Mouse (Mus musculus) liver, embryonic 11.5 days (tissue): ENCODE results near the gene Yipf3. TPM values are rescaled to one million over a fixed set of nuclear protein-coding genes. Genes with fewer than 3 reads are reported as not detected.

Source experiments
- ATAC-seq: fragments of 200-750 bp; cut with Nextera tagmentation; replicated peaks from 2 replicates; pipeline ENCODE4 v1.8.0; 2017; ENCODE audit warnings: moderate number of reproducible peaks, mild to moderate bottlenecking, moderate TSS enrichment, moderate library complexity; ENCODE audit not compliant: low FRiP score
- DNase-seq: peaks from one replicate; pipeline ENCODE4 v3.0.0-alpha.2; 2017; ENCODE audit warnings: low spot score
- H3K27ac ChIP-seq: fragments of 300-500 bp; sonication (generic); 2 replicates; pipeline ENCODE4 v1.5.1; 2014; ENCODE audit warnings: mild to moderate bottlenecking, low read depth, low read length, control low read depth
- H3K27me3 ChIP-seq: fragments of 300-500 bp; sonication (generic); replicated peaks from 2 replicates; pipeline ENCODE4 v1.6.1; 2014; ENCODE audit warnings: low read length, mixed read lengths; ENCODE audit not compliant: control insufficient read depth, insufficient read depth
- H3K36me3 ChIP-seq: fragments of 300-500 bp; sonication (generic); 2 replicates; pipeline ENCODE4 v1.6.1; 2014; ENCODE audit warnings: mild to moderate bottlenecking, low read length, moderate library complexity, mixed read lengths; ENCODE audit not compliant: control insufficient read depth, insufficient read depth
- H3K4me1 ChIP-seq: fragments of 300-500 bp; sonication (generic); replicated peaks from 2 replicates; pipeline ENCODE4 v1.6.1; 2014; ENCODE audit warnings: low read length, mixed read lengths; ENCODE audit not compliant: control insufficient read depth, insufficient read depth
- H3K4me2 ChIP-seq: fragments of 300-500 bp; sonication (generic); 2 replicates; pipeline ENCODE4 v1.6.1; 2014; ENCODE audit warnings: mild to moderate bottlenecking, control low read depth, moderate library complexity
- H3K4me3 ChIP-seq: fragments of 300-500 bp; sonication (generic); 2 replicates; pipeline ENCODE4 v1.5.1; 2014; ENCODE audit warnings: low read depth, low read length, control low read depth
- H3K9ac ChIP-seq: fragments of 300-500 bp; sonication (generic); 2 replicates; pipeline ENCODE4 v1.6.1; 2014; ENCODE audit warnings: low read depth, low read length, control low read depth
- H3K9me3 ChIP-seq: fragments of 300-500 bp; sonication (generic); 2 replicates; pipeline ENCODE4 v1.6.1; 2016; ENCODE audit warnings: low read length, inconsistent platforms, mixed read lengths; ENCODE audit not compliant: control insufficient read depth
- WGBS: fragments of 180-500 bp; shearing (Covaris S2); extraction: QIAGEN DNeasy Blood & Tissue Kit; methylation state at CpG from one replicate; pipeline ENCODE4 v1.1.7; 2014; 5-methylcytosine and 5-hydroxymethylcytosine counted together
- polyA plus RNA-seq: library from polyadenylated mRNA; unstranded; fragments of >200 nt; fragmentation: Nextera tagmentation; extraction: Ambion mirVana; gene quantifications from 2 replicates; pipeline ENCODE4 v1.2.1, GENCODE M21; 2014

Gene Yipf3
- polyA plus RNA-seq, 1 experiment from 2014 or later: 65.6 TPM

GRCm38 (mm10) chr17:46283140-46283539, 35.3 kb downstream of the Yipf3 start:
- peak overlapping the region; percentile 77 for H3K4me3 ChIP-seq
- H3K9ac ChIP-seq: peak overlapping the region; percentile 80
- WGBS: 23% methylated on average over 9 of the region's 9 CpGs
- H3K4me1 ChIP-seq: peaks cover 10% of the 10 kb centered on the region
- H3K4me2 ChIP-seq: peak overlapping the region; percentile 90
- no peak for DNase-seq
- no peak overlapping the region for H3K27ac ChIP-seq
- no peaks in the 10 kb centered on the region for H3K9me3 ChIP-seq
- ATAC-seq: peak; percentile 53
- peaks cover 6% of the 10 kb centered on the region; the same call in 1 of the 2 replicates for H3K36me3 ChIP-seq
- H3K27me3 ChIP-seq: no peaks in the 10 kb centered on the region

GRCm38 (mm10) chr17:46283911-46284310, 36.0 kb downstream of the Yipf3 start:
- ATAC-seq: no peak
- Histone ChIP-seq H3K27ac (no peak overlapping the region), H3K4me1 (peaks cover 10% of the 10 kb centered on the region), H3K9me3 (no peaks in the 10 kb centered on the region), H3K36me3 (0 out of 2 replicates have a peak, but pooled peaks cover 6% of the 10 kb centered on the region), H3K27me3 (no peaks in the 10 kb centered on the region), H3K4me3 (no peak overlapping the region), H3K9ac (no peak overlapping the region), H3K4me2 (no peak overlapping the region)
- 81% methylated on average over 8 of the region's 8 CpGs for WGBS
- DNase-seq: no peak

GRCm38 (mm10) chr17:46284653-46285052, 36.8 kb downstream of the Yipf3 start:
- no peaks in the 10 kb centered on the region for H3K9me3 ChIP-seq
- H3K9ac ChIP-seq: no peak overlapping the region
- no peak for ATAC-seq
- no peak for DNase-seq
- H3K27ac ChIP-seq: no peak overlapping the region
- 0 out of 2 replicates have a peak, but pooled peaks cover 6% of the 10 kb centered on the region for H3K36me3 ChIP-seq
- no peak overlapping the region for H3K4me2 ChIP-seq
- H3K27me3 ChIP-seq: no peaks in the 10 kb centered on the region
- no peak overlapping the region for H3K4me3 ChIP-seq
- H3K4me1 ChIP-seq: peaks cover 10% of the 10 kb centered on the region
- WGBS: 58% methylated on average over 7 of the region's 7 CpGs

GRCm38 (mm10) chr17:46285407-46285806, 37.5 kb downstream of the Yipf3 start:
- DNase-seq (no peak), ATAC-seq (no peak)
- Histone ChIP-seq H3K27me3 (no peaks in the 10 kb centered on the region), H3K9me3 (no peaks in the 10 kb centered on the region), H3K36me3 (no peaks in the 10 kb centered on the region), H3K4me1 (peaks cover 10% of the 10 kb centered on the region), H3K9ac (no peak overlapping the region), H3K4me2 (no peak overlapping the region), H3K4me3 (no peak overlapping the region), H3K27ac (no peak overlapping the region)
- WGBS: 62% methylated on average over 6 of the region's 6 CpGs

GRCm38 (mm10) chr17:46287678-46288095, 39.8 kb downstream of the Yipf3 start:
- H3K4me2 ChIP-seq: no peak overlapping the region
- H3K36me3 ChIP-seq: no peaks in the 10 kb centered on the region
- H3K9ac ChIP-seq: no peak overlapping the region
- H3K9me3 ChIP-seq: no peaks in the 10 kb centered on the region
- H3K4me1 ChIP-seq: no peaks in the 10 kb centered on the region
- 70% methylated on average over 11 of the region's 11 CpGs for WGBS
- ATAC-seq (no peak), DNase-seq (no peak)
- no peak overlapping the region for H3K4me3 ChIP-seq
- peaks cover 4% of the 10 kb centered on the region for H3K27me3 ChIP-seq
- no peak overlapping the region for H3K27ac ChIP-seq

GRCm38 (mm10) chr17:46296601-46297000, 48.7 kb downstream of the Yipf3 start:
- no peak overlapping the region for H3K27ac ChIP-seq
- WGBS: 32% methylated on average over 6 of the region's 6 CpGs
- no peaks in the 10 kb centered on the region for H3K9me3 ChIP-seq
- no peak for ATAC-seq
- peaks cover 60% of the 10 kb centered on the region for H3K27me3 ChIP-seq
- no peaks in the 10 kb centered on the region for H3K36me3 ChIP-seq
- H3K4me3 ChIP-seq: peak overlapping the region; percentile 59; the same call in 1 of the 2 replicates
- no peak overlapping the region for H3K4me2 ChIP-seq
- peaks cover 9% of the 10 kb centered on the region for H3K4me1 ChIP-seq
- DNase-seq: no peak
- no peak overlapping the region for H3K9ac ChIP-seq

- WGBS: 13% methylated on average over 6 of the region's 6 CpGs
- H3K4me3 ChIP-seq: peak overlapping the region; percentile 59
- ATAC-seq: no peak
- H3K27me3 ChIP-seq: peaks cover 60% of the 10 kb centered on the region
- H3K27ac ChIP-seq: no peak overlapping the region
- DNase-seq: no peak
- H3K36me3 ChIP-seq: no peaks in the 10 kb centered on the region
- no peaks in the 10 kb centered on the region for H3K9me3 ChIP-seq
- peak overlapping the region; percentile 91 for H3K4me2 ChIP-seq
- peaks cover 9% of the 10 kb centered on the region for H3K4me1 ChIP-seq
- no peak overlapping the region for H3K9ac ChIP-seq
Observed at GRCm38 (mm10) chr17:46297028-46297363, 49.1 kb downstream of the Yipf3 start.

- ATAC-seq (no peak), DNase-seq (no peak)
- Histone ChIP-seq H3K4me2 (peak within 1 kb of the TSS; percentile 91), H3K9me3 (no peaks in the 10 kb centered on the region), H3K9ac (peak within 1 kb of the TSS; percentile 25; the same call in 1 of the 2 replicates), H3K4me1 (peaks cover 9% of the 10 kb centered on the region), H3K36me3 (no peaks in the 10 kb centered on the region), H3K4me3 (peak within 1 kb of the TSS; percentile 59), H3K27me3 (peaks cover 56% of the 10 kb centered on the region), H3K27ac (no peak within 1 kb of the TSS)
- WGBS: 1% methylated on average over 78 of the region's 86 CpGs
Observed at GRCm38 (mm10) chr17:46297364-46298219, 49.7 kb downstream of the Yipf3 start, which contains the start of gene Dlk2. Gene Dlk2, plus strand, starts transcription at chr17:46297421.
